ENCODE assay signal across 8 mouse cellular contexts in the genomic region with DNA sequence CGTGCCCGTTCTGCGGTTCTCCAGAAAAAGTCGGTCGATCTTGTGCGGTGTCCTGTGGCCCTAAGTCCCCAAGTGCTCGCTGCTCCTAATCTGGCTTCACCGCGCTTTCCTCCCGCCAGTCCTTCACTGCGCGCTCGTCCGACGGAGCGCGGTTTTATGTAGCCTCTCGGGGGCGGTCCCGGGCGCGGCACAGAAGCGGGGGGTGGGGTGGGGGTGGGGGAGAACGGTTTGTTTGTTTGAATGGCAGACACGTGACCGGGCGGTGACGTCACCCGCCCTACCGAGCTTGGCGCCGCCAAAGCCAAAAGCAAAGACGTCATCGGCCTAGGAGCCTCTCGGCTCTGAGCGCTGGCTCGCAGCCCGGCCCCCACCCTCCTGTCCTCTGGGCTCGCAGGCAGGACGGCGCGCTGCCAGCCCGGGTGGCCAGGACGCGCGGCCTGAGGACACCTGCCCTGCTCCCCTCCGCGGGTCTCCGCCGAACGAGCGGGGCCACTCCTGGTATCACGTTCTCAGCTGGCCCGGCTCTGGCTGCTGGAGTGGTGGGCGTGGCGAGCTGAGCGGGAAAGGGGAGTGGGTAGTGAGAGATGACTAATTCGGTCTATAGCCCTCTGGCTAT. TPM values are rescaled to one million over a fixed set of nuclear protein-coding genes. Genes with fewer than 3 reads are reported as not detected.
DNase-seq lines count a peak whose midpoint lies in the region; ATAC-seq lines count a peak whose summit lies in the region.

No protein-coding gene starts in this region.

- peak; percentile 91 for ATAC-seq in hindbrain, embryonic 13.5 days (ENCODE audit: low FRiP score)

- peak overlapping the region; percentile 84 for H3K4me3 ChIP-seq in hindbrain, embryonic 13.5 days

- peak overlapping the region; percentile 88 for H3K4me2 ChIP-seq in hindbrain, embryonic 13.5 days

- DNase-seq in NIH3T3 (ENCODE audit: low read depth): peak; percentile 99
- DNase-seq in cerebellum, postnatal 10 days: peak; percentile 99
- peak; percentile 92 to 94 for DNase-seq in frontal cortex, postnatal 14 days (ENCODE audit: low spot score in 2 of 2)
- DNase-seq in layer of hippocampus, postnatal 25 days (ENCODE audit: extremely low spot score in 1 of 2, low spot score in 1 of 2): peak; percentile 83 to 86
- peak; percentile 98 for DNase-seq in lung, postnatal 25 days (ENCODE audit: low spot score)
- DNase-seq in retina, embryonic 14.5 days (ENCODE audit: low spot score): peak; percentile 98
- peak; percentile 94 for DNase-seq in thymus, postnatal 4 days

- no peaks in the 10 kb centered on the region for H3K9me3 ChIP-seq in hindbrain, embryonic 13.5 days

- peak overlapping the region; percentile 99 for H3K27ac ChIP-seq in hindbrain, embryonic 13.5 days

- H3K4me1 ChIP-seq in hindbrain, embryonic 13.5 days (replicated peaks): peaks cover 48% of the 10 kb centered on the region

- WGBS in hindbrain, embryonic 13.5 days: under 1% methylated on average over 58 of the region's 58 CpGs

- H3K36me3 ChIP-seq in hindbrain, embryonic 13.5 days: peaks cover 4% of the 10 kb centered on the region

- H3K9ac ChIP-seq in hindbrain, embryonic 13.5 days: peak overlapping the region; percentile 93

- 0 out of 2 replicates have a peak, but pooled peaks cover 10% of the 10 kb centered on the region for H3K27me3 ChIP-seq in hindbrain, embryonic 13.5 days

RNA-seq across cellular contexts. Expression of a gene that starts 52.8 kb away (rescaled TPM):
- 86.8 and 90.1 TPM in 2 replicates for polyA plus RNA-seq in hindbrain, embryonic 13.5 days (2015; fragmentation: Nextera tagmentation; extraction: Ambion mirVana)
- total RNA-seq in layer of hippocampus, postnatal 25 days (2021): 100 to 1,000 TPM; 114 to 118 TPM

RNA-seq across cellular contexts. Expression of a gene that starts 53.5 kb away (rescaled TPM):
- polyA plus RNA-seq in hindbrain, embryonic 13.5 days (2015; fragmentation: Nextera tagmentation; extraction: Ambion mirVana): 34.5 and 35.5 TPM in 2 replicates
- total RNA-seq in layer of hippocampus, postnatal 25 days (2021): 10 to 100 TPM; 14.7 to 18.3 TPM

Comparison
In these comparisons a context has a peak if more than half of its experiments do, and no peak if none do; other contexts are left out.
1. Peak in every context shown above with its lines: DNase-seq, ATAC-seq, H3K4me3 ChIP-seq and H3K27ac ChIP-seq.